Mouse (Mus musculus): Measurements from ENCODE around the gene Gm10428.

DNA sequence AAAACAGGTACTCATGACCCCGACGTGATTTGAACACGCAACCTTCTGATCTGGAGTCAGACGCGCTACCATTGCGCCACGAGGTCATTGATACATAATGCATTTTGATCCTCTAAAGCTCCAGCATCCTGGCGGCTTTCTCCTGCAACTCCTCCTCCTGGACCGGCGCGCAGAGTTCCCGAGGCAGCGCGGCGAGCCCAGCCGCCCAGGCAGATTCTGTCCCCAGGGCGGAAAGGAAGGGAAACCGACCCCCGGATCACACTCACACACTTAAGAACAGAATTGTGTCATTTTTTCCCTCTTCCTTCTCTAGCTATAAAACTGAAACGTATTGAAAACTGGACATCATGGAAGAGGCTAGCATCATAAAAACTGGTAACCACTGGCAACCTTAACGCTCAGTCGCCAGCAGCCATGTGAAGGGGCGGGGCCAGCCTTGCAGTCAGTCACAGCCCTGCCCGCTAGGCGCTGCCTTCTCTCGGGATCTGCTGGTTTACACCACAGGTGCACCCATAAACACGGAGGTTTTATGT is 6.8 kb upstream of the Gm10428 start:
- TF ChIP-seq CTCF (IDR thresholded peaks at IDR 0.05; ENCODE audit: low read depth) (peak; percentile 40), EP300 (optimal IDR thresholded peaks at IDR 0.05) (no peak)

All from stomach, postnatal 0 days (tissue).